Comparison of ENCODE assay signal across 23 mouse cellular contexts in genomic region chr11:48449883-48450282, GRCm38 (mm10).
A peak's percentile ranks its signal among the peaks of the same experiment; 100 is the strongest.
DNase-seq lines count a peak whose midpoint lies in the region; ATAC-seq and TF ChIP-seq lines count a peak whose summit lies in the region.
"Had no signal": no experiment of that assay in that cellular context is flagged by ENCODE, and none has a peak within 500 bp of the region (broad histone marks: within the 10 kb centered on the region; RNA-seq: fewer than 3 reads in every experiment).

No protein-coding gene starts in this region.

- WGBS in forebrain, embryonic 13.5 days = 59% methylated on average over 1 of the region's 1 CpGs
- 91% methylated on average over 1 of the region's 1 CpGs for WGBS in forebrain, embryonic 10.5 days
- WGBS in midbrain, postnatal 0 days = 83% methylated on average over 1 of the region's 1 CpGs
- 85% methylated on average over 1 of the region's 1 CpGs for WGBS in midbrain, embryonic 13.5 days
- WGBS in forebrain, embryonic 16.5 days = 56% methylated on average over 1 of the region's 1 CpGs

- no peak overlapping the region for H3K27ac ChIP-seq in forebrain, embryonic 13.5 days
- H3K27ac ChIP-seq in forebrain, embryonic 10.5 days = no peak overlapping the region
- no peak overlapping the region for H3K27ac ChIP-seq in midbrain, postnatal 0 days (ENCODE audit: low read depth, low read length)
- H3K27ac ChIP-seq in midbrain, embryonic 13.5 days = no peak overlapping the region
- H3K27ac ChIP-seq in forebrain, embryonic 16.5 days (ENCODE audit: low read length) = no peak overlapping the region
- H3K27ac ChIP-seq: embryonic facial prominence, embryonic 12.5 days; embryonic facial prominence, embryonic 15.5 days; hindbrain, embryonic 12.5 days; hindbrain, embryonic 15.5 days had no signal

- no peak overlapping the region for H3K4me2 ChIP-seq in forebrain, embryonic 13.5 days
- no peak overlapping the region for H3K4me2 ChIP-seq in midbrain, postnatal 0 days (ENCODE audit: low read depth, low read length, poor library complexity, severe bottlenecking)
- no peak overlapping the region for H3K4me2 ChIP-seq in midbrain, embryonic 13.5 days (replicated peaks)
- no peak overlapping the region for H3K4me2 ChIP-seq in forebrain, embryonic 16.5 days (ENCODE audit: low read length)
- H3K4me2 ChIP-seq: embryonic facial prominence, embryonic 12.5 days; embryonic facial prominence, embryonic 15.5 days; heart, embryonic 11.5 days; hindbrain, embryonic 12.5 days; hindbrain, embryonic 15.5 days had no signal

- no peaks in the 10 kb centered on the region for H3K36me3 ChIP-seq in forebrain, embryonic 13.5 days (ENCODE audit: poor library complexity, severe bottlenecking)
- H3K36me3 ChIP-seq in forebrain, embryonic 10.5 days (replicated peaks) = no peaks in the 10 kb centered on the region
- no peaks in the 10 kb centered on the region for H3K36me3 ChIP-seq in midbrain, postnatal 0 days (ENCODE audit: insufficient read depth, low read length)
- H3K36me3 ChIP-seq in midbrain, embryonic 13.5 days = no peaks in the 10 kb centered on the region
- H3K36me3 ChIP-seq in forebrain, embryonic 16.5 days (ENCODE audit: control insufficient read depth, insufficient read depth) = no peaks in the 10 kb centered on the region
- H3K36me3 ChIP-seq: embryonic facial prominence, embryonic 12.5 days; embryonic facial prominence, embryonic 15.5 days; G1E; hindbrain, embryonic 12.5 days; hindbrain, embryonic 15.5 days had no signal

- TF ChIP-seq CTCF in midbrain, postnatal 0 days (IDR thresholded peaks at IDR 0.05) = no peak

- no peak overlapping the region for H3K4me3 ChIP-seq in forebrain, embryonic 13.5 days
- no peak overlapping the region for H3K4me3 ChIP-seq in forebrain, embryonic 10.5 days
- no peak overlapping the region for H3K4me3 ChIP-seq in midbrain, postnatal 0 days (ENCODE audit: low read depth, low read length)
- H3K4me3 ChIP-seq in midbrain, embryonic 13.5 days (replicated peaks) = no peak overlapping the region
- no peak overlapping the region for H3K4me3 ChIP-seq in forebrain, embryonic 16.5 days (replicated peaks; ENCODE audit: low read length)
- H3K4me3 ChIP-seq: embryonic facial prominence, embryonic 12.5 days; embryonic facial prominence, embryonic 15.5 days; hindbrain, embryonic 12.5 days; hindbrain, embryonic 15.5 days had no signal

- no peak for DNase-seq in forebrain, embryonic 10.5 days (ENCODE audit: extremely low spot score, low spot score)
- DNase-seq in midbrain, postnatal 0 days (ENCODE audit: low spot score) = no peak
- no peak for DNase-seq in heart, adult 11 months
- DNase-seq: adrenal gland, postnatal 10 days; adrenal gland, postnatal 36 days; B cell, adult 2 months; cerebellum, adult 11 months; cerebellum, adult 2 months; cerebellum, adult 9-11 months; cerebellum, postnatal 25 days; gastrocnemius, postnatal 10 days; gastrocnemius, postnatal 36 days had no signal

- H3K9me3 ChIP-seq in forebrain, embryonic 13.5 days (replicated peaks) = no peaks in the 10 kb centered on the region
- H3K9me3 ChIP-seq in forebrain, embryonic 10.5 days = no peaks in the 10 kb centered on the region
- H3K9me3 ChIP-seq in midbrain, postnatal 0 days (ENCODE audit: low read length) = no peaks in the 10 kb centered on the region
- no peaks in the 10 kb centered on the region for H3K9me3 ChIP-seq in midbrain, embryonic 13.5 days
- no peaks in the 10 kb centered on the region for H3K9me3 ChIP-seq in forebrain, embryonic 16.5 days (ENCODE audit: control insufficient read depth, low read length)
- H3K9me3 ChIP-seq: embryonic facial prominence, embryonic 12.5 days; embryonic facial prominence, embryonic 15.5 days; G1E; hindbrain, embryonic 12.5 days; hindbrain, embryonic 15.5 days had no signal

- no peaks in the 10 kb centered on the region for H3K27me3 ChIP-seq in forebrain, embryonic 13.5 days
- H3K27me3 ChIP-seq in forebrain, embryonic 10.5 days (ENCODE audit: poor library complexity, severe bottlenecking) = no peaks in the 10 kb centered on the region
- H3K27me3 ChIP-seq in midbrain, postnatal 0 days (ENCODE audit: insufficient read depth, low read length) = no peaks in the 10 kb centered on the region
- no peaks in the 10 kb centered on the region for H3K27me3 ChIP-seq in midbrain, embryonic 13.5 days
- H3K27me3 ChIP-seq in forebrain, embryonic 16.5 days (replicated peaks; ENCODE audit: control insufficient read depth, insufficient read depth, low read length) = no peaks in the 10 kb centered on the region
- H3K27me3 ChIP-seq: embryonic facial prominence, embryonic 12.5 days; embryonic facial prominence, embryonic 15.5 days; hindbrain, embryonic 12.5 days; hindbrain, embryonic 15.5 days had no signal

- H3K4me1 ChIP-seq in forebrain, embryonic 13.5 days = no peaks in the 10 kb centered on the region
- no peaks in the 10 kb centered on the region for H3K4me1 ChIP-seq in forebrain, embryonic 10.5 days
- no peaks in the 10 kb centered on the region for H3K4me1 ChIP-seq in midbrain, postnatal 0 days (ENCODE audit: insufficient read depth, low read length)
- no peaks in the 10 kb centered on the region for H3K4me1 ChIP-seq in midbrain, embryonic 13.5 days (replicated peaks)
- H3K4me1 ChIP-seq in forebrain, embryonic 16.5 days (replicated peaks; ENCODE audit: control insufficient read depth, insufficient read depth, low read length) = no peaks in the 10 kb centered on the region
- H3K4me1 ChIP-seq: embryonic facial prominence, embryonic 12.5 days; embryonic facial prominence, embryonic 15.5 days; hindbrain, embryonic 12.5 days; hindbrain, embryonic 15.5 days had no signal

- no peak overlapping the region for H3K9ac ChIP-seq in forebrain, embryonic 13.5 days
- H3K9ac ChIP-seq in midbrain, postnatal 0 days (replicated peaks; ENCODE audit: low read length, poor library complexity, severe bottlenecking) = no peak overlapping the region
- no peak overlapping the region for H3K9ac ChIP-seq in midbrain, embryonic 13.5 days (replicated peaks)
- H3K9ac ChIP-seq in forebrain, embryonic 16.5 days (replicated peaks; ENCODE audit: low read depth, low read length) = no peak overlapping the region
- H3K9ac ChIP-seq: embryonic facial prominence, embryonic 12.5 days; embryonic facial prominence, embryonic 15.5 days; hindbrain, embryonic 12.5 days; hindbrain, embryonic 15.5 days had no signal

- ATAC-seq in forebrain, embryonic 13.5 days = 0 out of 2 replicates have a peak, but pooled peaks have one; percentile 51
- peak; percentile 44; the same call in 1 of the 2 replicates for ATAC-seq in midbrain, postnatal 0 days (ENCODE audit: low FRiP score)
- no peak for ATAC-seq in midbrain, embryonic 13.5 days
- peak; percentile 71; the same call in 1 of the 2 replicates for ATAC-seq in forebrain, embryonic 16.5 days
- ATAC-seq: intestine, postnatal 0 days; Patski had no signal
